Mouse (Mus musculus) G1E (cell line): ENCODE results near the gene Slc7a6. TPM values are rescaled to one million over a fixed set of nuclear protein-coding genes. Genes with fewer than 3 reads are reported as not detected.

Experiments used
- ATAC-seq: 2 replicates; pipeline ENCODE4 v1.8.0; 2016; ENCODE audit warnings: mild to moderate bottlenecking; ENCODE audit not compliant: insufficient number of reproducible peaks, poor library complexity, low FRiP score, severe bottlenecking; ENCODE audit errors: extremely low read depth
- DNase-seq: peaks from one replicate; pipeline ENCODE4 v3.0.0; 2012; ENCODE audit warnings: low spot score
- H3K27me3 ChIP-seq: 2 replicates; pipeline ENCODE4 v1.6.1; 2012; ENCODE audit warnings: mild to moderate bottlenecking, low read length, inconsistent platforms; ENCODE audit not compliant: insufficient read depth
- H3K36me3 ChIP-seq: replicated peaks from 2 replicates; pipeline ENCODE3; 2012; ENCODE audit warnings: mild to moderate bottlenecking, inconsistent platforms
- H3K4me1 ChIP-seq: 2 replicates; pipeline ENCODE4 v1.6.1; 2012; ENCODE audit warnings: low read depth, low read length, inconsistent platforms, mixed read lengths; ENCODE audit not compliant: insufficient read depth
- H3K4me3 ChIP-seq: 2 replicates; pipeline ENCODE4 v1.5.1; 2012; ENCODE audit warnings: low read depth, mild to moderate bottlenecking, inconsistent platforms, low read length, moderate library complexity, mixed read lengths
- H3K9me3 ChIP-seq: replicated peaks from 2 replicates; pipeline ENCODE4 v1.6.1; 2012; ENCODE audit warnings: inconsistent platforms
- CTCF ChIP-seq: IDR thresholded peaks from 2 replicates; pipeline ENCODE4 v1.5.1; 2012; ENCODE audit warnings: low read depth, low read length, inconsistent platforms, mixed read lengths
- GATA1 ChIP-seq: IDR thresholded peaks from 2 replicates; pipeline ENCODE4 v1.6.1; 2012; ENCODE audit warnings: borderline replicate concordance, low read length, inconsistent platforms, mixed read lengths
- GATA2 ChIP-seq: IDR thresholded peaks from 2 replicates; pipeline ENCODE4 v1.6.1; 2012; ENCODE audit warnings: low read depth, low read length, inconsistent platforms, borderline replicate concordance
- POLR2AphosphoS5 ChIP-seq: IDR thresholded peaks from 2 replicates; pipeline ENCODE4 v1.6.1; 2012; ENCODE audit warnings: low read depth, low read length, inconsistent platforms; ENCODE audit not compliant: insufficient replicate concordance
- TAL1 ChIP-seq: conservative IDR thresholded peaks from 2 replicates; pipeline ENCODE4 v1.6.1; 2012; ENCODE audit warnings: low read depth, low read length, inconsistent platforms, mixed read lengths
- polyA plus RNA-seq: library from polyadenylated mRNA; stranded (reverse); fragments of >175 nt; gene quantifications from 2 replicates; pipeline ENCODE4 v1.2.3, GENCODE M21; 2012
- total RNA-seq, 2 experiments: library from RNA; stranded (forward) in 1 of 2; stranded (reverse) in 1 of 2; fragments of 200-1000 nt in 1 of 2; fragments of >200 nt in 1 of 2; fragmentation: Nextera tagmentation in 1 of 2; gene quantifications; 2 replicates each; pipeline ENCODE4 v1.2.3; 2014 to 2017

The Slc7a6 gene
- total and polyA plus RNA-seq, 3 experiments, result 1.3 to 7.1 (median 4.1) TPM

DNA sequence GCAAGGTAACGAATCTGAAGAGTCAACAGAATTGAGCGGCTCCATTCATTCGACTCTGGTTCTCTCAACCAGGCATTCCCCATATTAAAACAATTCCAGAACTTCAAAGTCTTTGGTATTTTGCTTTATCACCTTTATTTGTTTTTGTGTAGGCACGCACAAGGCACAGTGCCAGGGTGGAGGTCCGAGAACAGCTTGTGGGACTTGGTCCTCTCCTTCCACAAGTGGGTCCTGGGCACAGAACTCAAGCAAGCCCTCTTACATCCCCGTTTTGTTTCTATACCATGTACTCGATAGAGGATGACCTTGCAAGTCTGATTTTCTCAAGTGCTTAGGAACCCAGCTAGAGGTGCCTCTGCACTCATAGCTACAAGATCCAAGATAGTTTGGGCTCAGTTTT is 30.0 kb upstream of the Slc7a6 start:
- Histone ChIP-seq H3K27me3 (peaks cover 69% of the 10 kb centered on the region), H3K36me3 (peaks cover 9% of the 10 kb centered on the region), H3K9me3 (no peaks in the 10 kb centered on the region; the same call in 1 of the 2 replicates), H3K4me3 (no peak overlapping the region), H3K4me1 (peaks cover 42% of the 10 kb centered on the region)
- DNase-seq (no peak), ATAC-seq (no peak)
- TF ChIP-seq GATA1 (no peak), TAL1 (no peak), GATA2 (no peak), POLR2AphosphoS5 (no peak), CTCF (no peak)

DNA sequence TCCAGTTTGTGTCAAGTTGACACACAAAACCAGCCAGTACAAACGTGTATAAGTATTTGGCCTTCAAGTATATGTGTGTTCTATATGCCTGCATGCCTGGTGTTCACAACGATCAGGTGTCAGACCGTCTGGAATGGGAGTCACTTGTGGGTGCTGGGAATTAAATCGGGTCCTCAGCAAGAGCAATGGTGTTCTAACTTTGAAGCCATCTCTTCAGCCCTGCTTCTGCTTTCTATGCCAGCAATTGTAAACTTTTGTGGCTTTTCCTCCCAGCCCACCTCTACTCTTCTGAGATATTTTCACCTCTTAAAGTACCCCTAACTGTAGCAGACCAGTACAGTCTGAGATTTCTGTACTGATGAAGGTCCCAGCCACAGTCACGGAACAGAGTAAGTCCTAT is 28.5 kb upstream of the Slc7a6 start:
- Histone ChIP-seq H3K4me1 (peaks cover 42% of the 10 kb centered on the region), H3K9me3 (no peaks in the 10 kb centered on the region; the same call in 1 of the 2 replicates), H3K36me3 (no peaks in the 10 kb centered on the region), H3K27me3 (peaks cover 72% of the 10 kb centered on the region), H3K4me3 (no peak overlapping the region)
- TF ChIP-seq GATA1 (no peak), TAL1 (no peak), GATA2 (no peak), POLR2AphosphoS5 (no peak), CTCF (no peak)
- ATAC-seq (no peak), DNase-seq (no peak)

DNA sequence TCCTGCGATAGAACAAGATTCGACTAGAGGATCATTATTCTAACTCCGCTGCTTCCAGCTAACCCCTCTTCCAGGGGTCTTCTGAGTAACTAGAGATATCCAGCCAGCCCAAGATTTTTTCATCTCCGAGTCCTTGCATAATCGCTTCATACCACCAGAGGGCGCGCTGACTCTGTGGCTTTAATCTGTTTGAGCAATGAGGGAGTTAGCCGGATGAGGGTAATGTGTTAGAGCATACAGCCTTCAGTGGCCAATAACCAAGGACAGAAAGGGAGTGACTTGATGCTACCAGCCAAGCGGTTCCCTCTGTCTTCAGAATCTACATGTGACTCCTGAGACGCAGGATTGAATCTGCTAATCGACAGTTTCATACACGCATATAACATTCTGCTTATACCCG is 27.9 kb upstream of the Slc7a6 start:
- no peak overlapping the region for H3K4me3 ChIP-seq
- ATAC-seq (peak; percentile 68), DNase-seq (peak; percentile 68)
- H3K9me3 ChIP-seq, result no peaks in the 10 kb centered on the region; the same call in 1 of the 2 replicates
- no peak for TF ChIP-seq GATA2
- TF ChIP-seq CTCF, result peak; percentile 82
- H3K4me1 ChIP-seq, result peaks cover 44% of the 10 kb centered on the region
- H3K36me3 ChIP-seq, result no peaks in the 10 kb centered on the region
- peaks cover 71% of the 10 kb centered on the region for H3K27me3 ChIP-seq

DNA sequence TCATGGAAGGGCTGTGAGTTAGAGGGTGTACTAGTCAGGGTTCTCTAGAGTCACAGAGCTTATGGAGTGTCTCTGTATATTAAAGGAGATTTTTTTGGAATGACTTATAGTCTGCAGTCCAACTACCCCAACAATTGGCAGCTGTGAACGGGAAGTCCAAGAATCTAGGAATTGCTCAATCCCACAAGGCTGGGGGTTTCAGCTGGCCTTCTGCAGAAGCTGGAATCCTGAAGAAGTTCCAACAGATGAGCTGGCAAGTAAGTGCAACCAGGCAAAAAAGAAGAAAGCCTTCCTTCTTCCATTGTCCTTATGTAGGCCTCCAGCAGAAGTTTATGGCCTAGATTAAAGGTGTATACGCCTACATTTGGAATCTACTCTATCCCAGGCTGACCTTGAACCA is 23.3 kb upstream of the Slc7a6 start:
- ATAC-seq (no peak), DNase-seq (no peak)
- peaks cover 60% of the 10 kb centered on the region for H3K27me3 ChIP-seq

DNA sequence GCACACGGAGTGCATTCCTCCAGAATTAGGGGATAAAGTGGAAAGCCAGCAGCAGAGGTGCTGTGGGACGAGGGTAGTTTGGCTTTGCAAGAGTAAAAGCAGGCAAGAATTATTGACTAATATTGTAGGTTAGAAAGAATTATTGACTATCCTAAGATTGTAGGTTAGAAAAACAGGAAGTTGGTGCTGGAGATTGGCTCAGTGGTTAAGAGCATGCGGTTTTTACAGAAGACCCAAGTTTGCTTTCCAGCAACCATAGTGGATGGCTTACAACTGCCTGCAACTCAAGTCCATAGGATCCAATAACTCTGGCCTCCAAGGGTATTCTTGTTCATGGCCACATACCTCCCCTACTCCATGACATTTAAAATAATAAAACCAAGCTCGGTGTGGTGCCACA is 22.6 kb upstream of the Slc7a6 start:
- TF ChIP-seq POLR2AphosphoS5 (no peak), TAL1 (no peak), GATA1 (no peak), GATA2 (no peak), CTCF (no peak)
- ATAC-seq, result no peak

More for the DNA sequence above, 23.3 kb upstream of the Slc7a6 start:
- Histone ChIP-seq H3K9me3 (no peaks in the 10 kb centered on the region), H3K4me3 (no peak overlapping the region), H3K36me3 (no peaks in the 10 kb centered on the region), H3K4me1 (peaks cover 40% of the 10 kb centered on the region)
- TF ChIP-seq TAL1 (no peak), GATA2 (no peak), CTCF (no peak), GATA1 (no peak), POLR2AphosphoS5 (no peak)

DNA sequence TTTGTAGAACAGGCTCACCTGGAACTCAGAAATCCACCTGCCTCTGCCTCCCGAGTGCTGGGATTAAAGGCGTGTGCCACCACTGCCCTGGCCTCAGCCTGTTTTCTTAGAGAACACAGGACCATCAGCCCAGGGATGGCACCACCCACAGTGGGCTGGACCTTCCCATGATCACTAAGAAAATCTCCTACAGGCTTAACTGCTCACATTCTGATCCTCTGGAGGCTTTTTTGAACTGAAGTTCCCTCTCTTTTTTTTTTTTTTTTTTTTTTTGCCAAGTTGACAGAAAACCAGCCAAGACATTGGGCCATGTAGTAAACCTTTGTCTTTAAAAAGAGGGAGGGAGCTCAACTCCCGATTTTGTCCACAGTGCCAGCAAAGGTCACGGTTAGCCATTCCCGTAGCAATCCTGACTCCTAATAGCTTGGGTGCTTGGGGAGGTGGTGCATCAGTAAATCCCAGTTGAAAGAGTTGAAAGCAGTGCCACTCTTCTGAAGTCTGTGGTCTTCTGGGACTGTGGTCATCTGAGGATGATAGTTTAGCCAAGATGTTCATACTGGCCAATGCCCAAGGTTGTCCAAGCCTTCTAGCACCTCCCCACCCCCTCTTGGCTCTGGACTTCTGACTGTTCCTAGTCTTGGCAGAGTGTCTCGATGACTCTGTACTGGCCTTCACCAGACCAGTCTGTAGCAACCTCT is 20.6 kb upstream of the Slc7a6 start:
- ATAC-seq (no peak), DNase-seq (no peak)
- Histone ChIP-seq H3K9me3 (no peaks in the 10 kb centered on the region), H3K27me3 (peaks cover 83% of the 10 kb centered on the region), H3K4me1 (peaks cover 45% of the 10 kb centered on the region), H3K36me3 (no peaks in the 10 kb centered on the region), H3K4me3 (no peak overlapping the region)
- no peak for TF ChIP-seq GATA1
- TF ChIP-seq TAL1, result no peak

More for the DNA sequence above, 22.6 kb upstream of the Slc7a6 start:
- no peaks in the 10 kb centered on the region for H3K9me3 ChIP-seq
- no peak overlapping the region for H3K4me3 ChIP-seq
- H3K27me3 ChIP-seq, result peaks cover 65% of the 10 kb centered on the region
- H3K4me1 ChIP-seq, result peaks cover 44% of the 10 kb centered on the region
- no peaks in the 10 kb centered on the region for H3K36me3 ChIP-seq
- no peak for DNase-seq
